Mouse (Mus musculus) T-cell, adult 2 months (primary cell): ENCODE measurements around the gene Sphk2.

Experiments
- DNase-seq: peaks from one replicate; pipeline ENCODE4 v3.0.0; 2022; ENCODE audit warnings: low spot score

Sphk2 gene

GRCm38 (mm10) chr7:45723781-45724180 lies 6.0 kb upstream of the Sphk2 start:
- no peak for DNase-seq

- DNase-seq, result no peak
Observed at GRCm38 (mm10) chr7:45723301-45723700, 5.5 kb upstream of the Sphk2 start.

- DNase-seq, result no peak
Observed at GRCm38 (mm10) chr7:45722348-45722713, 4.5 kb upstream of the Sphk2 start.

- no peak for DNase-seq
Observed at GRCm38 (mm10) chr7:45721642-45722347, 4.0 kb upstream of the Sphk2 start.

- no peak for DNase-seq
Observed at GRCm38 (mm10) chr7:45721234-45721571, 3.4 kb upstream of the Sphk2 start.

GRCm38 (mm10) chr7:45720413-45721233 lies 2.8 kb upstream of the Sphk2 start, which contains the start of gene Fam83e:
Fam83e (plus strand) TSS chr7:45721212.
- no peak for DNase-seq

- no peak for DNase-seq
Observed at GRCm38 (mm10) chr7:45719738-45720412, 2.1 kb upstream of the Sphk2 start.

- DNase-seq, result no peak
Observed at GRCm38 (mm10) chr7:45719180-45719579, 1.4 kb upstream of the Sphk2 start.

GRCm38 (mm10) chr7:45718331-45718730 lies 529 bp upstream of the Sphk2 start:
- DNase-seq, result no peak

- no peak for DNase-seq
Observed at GRCm38 (mm10) chr7:45716952-45717917, 567 bp downstream of the Sphk2 start.

GRCm38 (mm10) chr7:45716460-45716857 lies 1.3 kb downstream of the Sphk2 start:
- no peak for DNase-seq

- no peak for DNase-seq
Observed at GRCm38 (mm10) chr7:45715741-45716459, 1.9 kb downstream of the Sphk2 start.

- DNase-seq, result peak; percentile 98
Observed at GRCm38 (mm10) chr7:45715090-45715708, 2.6 kb downstream of the Sphk2 start, which contains the start of gene Rpl18. Rpl18 (plus strand) TSS chr7:45715457.

- DNase-seq, result no peak
Observed at GRCm38 (mm10) chr7:45714630-45715089, 3.1 kb downstream of the Sphk2 start.

- DNase-seq, result no peak
Observed at GRCm38 (mm10) chr7:45713881-45714520, 3.8 kb downstream of the Sphk2 start.

GRCm38 (mm10) chr7:45713396-45713795 lies 4.4 kb downstream of the Sphk2 start:
- no peak for DNase-seq

GRCm38 (mm10) chr7:45712022-45712757 lies 5.6 kb downstream of the Sphk2 start:
- DNase-seq, result no peak

GRCm38 (mm10) chr7:45711316-45712021 lies 6.3 kb downstream of the Sphk2 start:
- DNase-seq, result no peak
